Mouse (Mus musculus) embryonic fibroblast, embryonic 13.5 days (primary cell): ENCODE results near the gene Sbno2.

ENCODE experiments used
- CTCF ChIP-seq: IDR thresholded peaks from 2 replicates; pipeline ENCODE4 v1.5.1; 2011; ENCODE audit warnings: mild to moderate bottlenecking, control low read depth, low read length, moderate library complexity, borderline replicate concordance; ENCODE audit not compliant: insufficient read depth
- POLR2A ChIP-seq: IDR thresholded peaks from 2 replicates; pipeline ENCODE4 v1.6.1; 2011; ENCODE audit warnings: low read depth, mild to moderate bottlenecking, control low read depth, low read length, moderate library complexity

DNA sequence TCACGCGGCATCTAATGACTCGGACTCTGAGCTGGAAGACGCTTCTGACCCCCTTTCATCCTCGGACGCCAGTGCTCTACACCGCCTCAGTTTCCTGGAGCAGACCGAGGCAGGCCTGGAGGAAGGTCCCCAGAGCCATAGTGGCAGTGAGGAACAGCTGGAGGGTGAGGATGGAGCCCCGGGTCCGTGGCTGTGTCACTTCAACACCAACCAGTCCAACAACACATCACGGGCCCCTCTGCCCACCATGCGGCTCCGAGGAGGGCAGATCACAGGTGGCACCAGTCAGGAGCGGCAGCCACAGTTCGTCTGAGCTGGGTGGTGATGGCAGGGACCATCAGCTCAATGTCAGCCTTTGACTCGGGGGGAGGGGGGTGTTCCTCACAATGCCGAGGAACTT is 74.6 kb downstream of the Sbno2 start:
- TF ChIP-seq CTCF (no peak), POLR2A (no peak)
